Mouse (Mus musculus) urinary bladder, adult 2 months (tissue): ENCODE results near the gene Gm4559. TPM values are rescaled to one million over a fixed set of nuclear protein-coding genes. Genes with fewer than 3 reads are reported as not detected.
A peak's percentile ranks its signal among the peaks of the same experiment; 100 is the strongest.
"Not testable (repeated sequence)": the region's sequence is repeated elsewhere in the genome, so short reads cannot be mapped to it uniquely, and the experiment has no call there.

Experiments
- DNase-seq: peaks from one replicate; pipeline ENCODE4 v3.0.0; 2022; ENCODE audit warnings: low spot score
- polyA plus RNA-seq: library from polyadenylated mRNA; depleted of rRNA; stranded (reverse); fragments of >200 nt; gene quantifications from 2 replicates; pipeline ENCODE4 v1.2.3, GENCODE M21; 2012; rRNA removed

The Gm4559 gene
- not detected in 2 replicates for polyA plus RNA-seq

GRCm38 (mm10) chr7:142274263-142274662 is at the start of gene Gm4559:
TSS of gene Gm4559 (minus strand) at chr7:142274363.
- DNase-seq: not testable (repeated sequence)

DNA sequence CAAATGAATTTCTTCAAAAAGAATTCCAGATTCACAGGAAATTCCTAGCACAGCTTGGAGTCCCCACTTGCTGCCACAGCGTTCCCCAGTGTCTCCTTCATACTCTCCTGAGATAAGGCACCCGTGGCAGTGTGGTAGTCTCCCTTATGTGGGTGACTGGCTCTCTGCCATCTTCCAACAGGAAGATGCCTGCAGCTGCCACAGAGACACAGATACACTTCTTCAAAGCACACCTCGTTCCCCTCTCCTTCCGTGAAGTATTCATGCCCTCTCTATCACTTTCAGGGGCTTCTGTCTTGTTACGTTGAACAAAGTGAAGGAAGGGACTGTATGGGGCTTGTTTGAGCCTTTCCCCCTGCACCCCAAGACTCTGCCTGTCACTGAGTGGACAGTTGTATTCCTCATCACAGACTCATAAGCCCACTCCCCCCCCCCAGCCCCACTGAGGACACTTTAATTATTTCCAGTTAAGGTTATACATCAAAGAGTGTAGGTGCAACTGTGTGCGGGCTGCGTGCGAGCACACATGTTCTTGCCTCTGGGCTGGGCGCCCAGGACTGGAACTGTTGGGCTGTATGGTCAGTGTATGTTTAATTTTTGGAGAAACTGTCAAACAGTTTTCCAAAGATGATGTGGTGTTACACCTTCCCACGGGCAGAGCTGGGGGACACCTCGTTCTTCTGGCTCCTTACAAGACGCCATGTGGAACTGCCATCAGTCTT is 49.4 kb upstream of the Gm4559 start:
- no peak for DNase-seq

GRCm38 (mm10) chr7:142322641-142323040 is 48.5 kb upstream of the Gm4559 start:
- DNase-seq: no peak

DNA sequence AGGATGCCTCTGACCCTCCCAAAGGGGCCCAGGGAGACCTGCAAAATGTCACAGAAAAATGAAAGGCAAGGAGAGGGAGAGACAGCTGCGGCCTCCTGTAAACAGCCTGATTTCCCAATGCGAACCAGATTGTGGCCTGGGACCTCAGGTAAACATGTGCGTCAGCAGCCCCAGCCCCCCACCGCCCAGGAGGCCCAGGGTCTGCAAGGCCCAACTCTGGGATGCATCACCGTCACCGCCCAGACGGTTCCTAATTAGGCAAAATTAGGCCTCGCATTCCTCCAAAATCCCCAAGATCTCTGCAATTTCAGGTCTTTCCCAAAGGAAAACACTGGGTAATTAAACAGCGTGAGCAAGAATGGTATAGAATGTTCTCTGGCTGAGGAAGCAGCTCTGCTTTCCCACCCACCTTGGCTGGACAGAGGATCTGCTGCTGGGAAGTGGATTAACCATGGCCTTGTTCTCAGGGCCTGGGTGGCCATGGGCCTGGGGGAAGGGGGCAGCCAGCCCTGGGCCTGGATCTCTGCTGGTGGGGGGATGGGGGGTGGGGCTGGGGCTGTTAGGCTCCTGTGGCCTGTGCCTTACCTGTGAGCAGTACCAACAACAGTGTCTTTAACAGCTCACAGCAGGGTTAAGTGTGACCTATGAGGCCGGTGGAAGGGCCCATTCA is 47.6 kb upstream of the Gm4559 start:
- DNase-seq: not testable (repeated sequence)

- no peak for DNase-seq
Measured at GRCm38 (mm10) chr7:142320906-142321305, 46.7 kb upstream of the Gm4559 start.

DNA sequence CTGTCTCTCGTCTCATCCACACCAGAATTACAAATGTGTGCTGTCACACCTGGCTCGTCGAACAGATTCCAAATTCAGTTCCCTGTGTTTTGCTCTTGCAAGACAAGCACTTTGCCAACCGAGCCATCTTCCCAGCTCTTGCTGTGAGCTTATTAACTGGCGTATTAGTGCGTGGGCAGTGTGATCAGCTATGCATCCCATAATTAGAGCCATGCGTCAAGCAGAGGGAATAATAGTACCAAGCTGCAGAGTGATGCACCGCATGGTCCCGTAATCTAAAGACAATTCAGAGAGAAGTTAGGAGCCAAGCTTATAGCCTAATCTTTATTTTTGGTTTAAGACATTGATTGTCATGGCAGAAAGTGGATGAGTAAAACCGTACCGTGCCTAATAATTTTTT is 45.0 kb upstream of the Gm4559 start:
- no peak for DNase-seq

DNA sequence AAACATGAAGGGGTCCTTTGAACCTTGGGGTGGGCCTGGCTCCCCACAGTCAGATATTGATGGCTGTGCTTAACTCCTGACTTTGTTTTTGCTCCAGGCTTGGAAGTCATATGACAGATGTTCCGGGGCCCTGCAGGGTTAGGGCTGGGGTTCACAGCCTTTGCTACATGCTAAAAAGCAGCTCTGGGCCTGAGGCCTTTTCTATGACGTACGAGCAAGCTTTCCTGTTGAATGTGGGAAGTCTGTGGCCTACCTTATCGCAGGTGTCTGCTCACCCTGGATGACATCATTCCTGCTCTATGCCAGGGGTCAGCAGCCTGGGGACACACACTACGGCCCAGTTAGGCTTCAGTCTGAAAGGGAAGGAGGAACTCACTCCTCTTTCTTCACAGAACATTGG is 43.1 kb upstream of the Gm4559 start:
- no peak for DNase-seq

GRCm38 (mm10) chr7:142316558-142316957 is 42.4 kb upstream of the Gm4559 start:
- no peak for DNase-seq

DNA sequence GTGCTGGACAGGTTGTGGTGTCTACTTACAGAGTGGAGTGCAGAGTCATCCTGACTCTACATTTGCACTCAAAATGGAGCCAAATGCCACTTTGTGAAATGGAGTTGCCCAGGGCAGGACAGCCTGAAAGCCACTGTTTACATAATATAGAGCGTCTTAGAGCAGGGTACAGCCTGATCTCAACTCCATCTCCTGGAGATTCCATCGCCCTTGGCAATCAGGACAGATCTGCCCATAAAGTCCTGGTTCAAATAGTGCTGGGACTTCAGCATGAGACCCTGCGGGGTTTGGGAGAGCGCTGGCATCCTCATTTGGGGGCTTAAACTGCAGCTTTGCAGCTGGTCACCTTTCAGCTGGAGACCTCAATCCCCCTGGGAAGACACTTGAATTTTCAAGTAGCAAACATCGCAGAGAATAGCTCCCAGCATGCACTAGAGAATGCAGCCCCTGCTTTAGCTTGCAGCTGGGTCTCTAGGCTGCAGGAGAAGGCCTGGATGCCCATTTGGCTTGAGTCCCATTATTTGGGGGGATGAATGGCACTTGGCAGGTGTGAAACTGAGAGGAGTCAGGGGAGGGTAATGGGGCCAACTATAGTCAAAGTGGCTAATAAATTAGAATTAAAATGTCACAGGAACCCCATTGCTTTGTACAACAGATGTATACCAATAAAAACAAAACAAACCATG is 40.6 kb upstream of the Gm4559 start:
- no peak for DNase-seq

DNA sequence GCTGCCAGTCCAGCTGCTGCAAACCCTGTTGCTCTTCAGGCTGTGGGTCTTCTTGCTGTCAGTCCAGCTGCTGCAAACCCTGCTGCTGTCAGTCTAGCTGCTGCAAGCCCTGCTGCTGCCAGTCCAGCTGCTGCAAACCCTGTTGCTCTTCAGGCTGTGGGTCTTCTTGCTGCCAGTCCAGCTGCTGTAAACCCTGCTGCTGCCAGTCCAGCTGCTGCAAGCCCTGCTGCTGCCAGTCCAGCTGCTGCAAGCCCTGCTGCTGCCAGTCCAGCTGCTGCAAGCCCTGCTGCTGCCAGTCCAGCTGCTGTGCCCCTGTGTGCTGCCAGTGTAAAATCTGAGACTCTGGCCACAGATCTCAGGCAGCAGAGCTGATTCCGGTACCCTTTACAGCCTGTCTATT is 29.8 kb upstream of the Gm4559 start:
- not testable (repeated sequence) for DNase-seq

- DNase-seq: no peak
Measured at GRCm38 (mm10) chr7:142303249-142303648, 29.1 kb upstream of the Gm4559 start, which contains the start of gene Krtap5-4. TSS of gene Krtap5-4 (plus strand) at chr7:142303549.

DNA sequence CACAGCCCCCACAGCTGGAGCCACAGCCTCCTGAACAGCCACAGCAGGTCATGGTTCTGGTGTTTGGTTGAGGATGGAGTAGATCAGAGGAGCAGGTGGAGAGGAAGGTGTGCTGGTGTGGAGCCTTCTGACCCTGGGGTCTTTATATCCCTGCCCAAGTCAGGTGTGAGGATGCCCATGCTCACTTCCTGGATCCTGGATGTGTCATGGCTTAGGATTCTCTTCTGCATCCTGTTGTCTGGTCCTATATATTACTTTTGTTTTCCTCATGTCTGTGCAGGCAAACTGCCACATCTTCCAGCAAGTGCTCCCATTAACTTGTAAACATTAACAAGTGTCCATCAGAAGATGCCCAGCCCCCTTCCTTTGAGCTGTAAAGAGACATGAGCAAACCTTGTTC is 22.9 kb upstream of the Gm4559 start, which contains the start of gene Krtap5-1:
TSS of gene Krtap5-1 (minus strand) at position 101 of the 400 bp plus-strand sequence.
- not testable (repeated sequence) for DNase-seq

- DNase-seq: not testable (repeated sequence)
Measured at GRCm38 (mm10) chr7:142296108-142296507, 21.9 kb upstream of the Gm4559 start.

DNA sequence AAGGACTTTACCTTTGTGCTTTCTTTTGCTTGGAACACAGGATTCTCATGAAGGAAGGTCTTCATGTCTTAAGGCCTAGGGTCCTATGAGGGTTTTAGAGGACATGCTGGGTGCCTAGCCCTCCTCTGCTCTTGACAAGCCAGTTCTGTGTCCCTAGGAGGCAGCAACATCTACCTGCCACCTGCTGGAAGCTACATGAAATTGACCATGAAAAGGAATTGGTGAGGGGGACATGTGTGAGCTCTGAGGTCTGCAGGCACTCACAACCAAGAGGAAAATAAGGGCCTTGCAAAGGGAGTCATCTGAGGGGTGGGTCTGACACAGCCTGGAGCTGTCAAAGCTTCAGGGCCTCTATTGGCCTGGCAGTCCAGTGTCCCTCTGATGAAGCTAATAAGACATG is 21.3 kb upstream of the Gm4559 start:
- DNase-seq: no peak

- DNase-seq: not testable (repeated sequence)
Measured at GRCm38 (mm10) chr7:142293851-142294250, 19.7 kb upstream of the Gm4559 start.

- not testable (repeated sequence) for DNase-seq
Measured at GRCm38 (mm10) chr7:142285910-142286612, 11.9 kb upstream of the Gm4559 start.

DNA sequence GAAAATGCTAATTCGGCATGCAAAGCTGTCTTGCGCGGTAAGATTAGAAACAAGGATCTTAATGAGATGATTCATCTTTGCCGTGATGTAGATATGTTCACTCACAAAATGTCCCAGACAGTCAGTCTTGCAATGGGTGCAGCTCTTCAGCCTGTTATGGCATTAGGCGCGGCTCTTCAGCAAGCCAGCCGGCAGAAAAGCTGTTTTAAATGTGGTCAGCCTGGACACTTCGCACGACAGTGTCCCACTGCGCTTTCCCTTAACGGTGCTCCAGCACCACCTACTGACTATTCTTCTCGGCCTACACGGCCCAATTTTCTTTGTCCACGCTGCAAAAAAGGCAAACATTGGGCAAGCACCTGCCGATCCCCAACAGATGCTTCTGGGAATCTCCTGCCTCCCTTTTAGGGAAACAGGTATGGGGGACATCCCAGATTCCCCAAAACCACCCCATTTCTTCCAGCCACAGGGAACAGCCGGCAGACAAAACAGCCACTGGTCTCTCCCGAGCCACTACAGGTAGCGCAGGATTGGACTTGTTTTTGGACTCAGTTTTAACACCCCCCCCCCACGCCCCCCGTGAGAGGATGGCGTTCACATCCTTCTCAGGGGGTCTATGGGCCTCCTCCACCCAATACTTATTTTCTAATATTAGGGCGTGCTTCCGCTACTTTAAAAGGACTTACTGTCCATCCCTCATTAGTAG is 11.1 kb upstream of the Gm4559 start:
- peak; percentile 21 for DNase-seq

- DNase-seq: peak; percentile 77
Measured at GRCm38 (mm10) chr7:142284615-142285080, 10.5 kb upstream of the Gm4559 start.

GRCm38 (mm10) chr7:142284023-142284591 is 9.9 kb upstream of the Gm4559 start:
- peak; percentile 46 for DNase-seq

GRCm38 (mm10) chr7:142282847-142283246 is 8.7 kb upstream of the Gm4559 start:
- not testable (repeated sequence) for DNase-seq

DNA sequence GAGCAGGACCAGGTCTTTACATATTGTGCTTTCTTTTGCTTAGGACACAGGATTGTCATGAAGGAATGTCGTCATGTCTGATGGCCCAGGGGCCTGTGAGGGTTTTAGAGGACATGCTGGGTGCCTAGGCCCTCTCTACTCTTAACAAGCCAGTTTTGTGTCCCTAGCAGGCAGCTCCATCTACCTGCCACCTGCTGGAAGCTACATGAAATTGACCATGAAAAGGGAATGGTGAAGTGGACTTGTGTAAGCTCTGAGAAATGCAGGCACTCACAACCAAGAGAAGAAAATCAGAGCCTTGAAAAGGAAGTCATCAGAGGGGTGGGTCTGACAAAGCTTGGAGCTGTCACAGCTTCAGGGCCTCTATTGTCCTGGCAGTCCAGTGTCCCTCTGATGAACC is 5.1 kb upstream of the Gm4559 start:
- not testable (repeated sequence) for DNase-seq
